Mouse (Mus musculus): ENCODE measurements around the gene Itgb7.

Gene Itgb7

DNA sequence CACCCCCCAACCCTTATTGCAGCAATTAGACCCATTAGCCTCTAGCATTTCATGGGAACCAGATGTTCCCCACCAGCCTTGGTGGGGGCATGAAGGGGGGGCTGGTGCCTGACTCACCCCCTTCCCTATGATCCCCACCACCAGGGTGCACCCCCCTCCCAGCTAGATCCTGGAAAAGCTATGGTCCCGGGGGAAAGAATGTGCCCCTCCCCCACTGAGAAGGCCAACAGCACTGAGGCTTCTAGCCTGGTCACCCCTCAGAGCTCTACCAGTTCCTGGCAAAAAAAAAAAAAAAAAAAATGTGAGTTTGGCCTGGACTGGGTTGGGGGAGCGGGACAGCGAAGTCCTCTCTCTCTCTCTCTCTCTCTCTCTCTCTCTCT lies 17.1 kb upstream of the Itgb7 start:
- no peak for ATAC-seq (ENCODE audit: low TSS enrichment)

DNA sequence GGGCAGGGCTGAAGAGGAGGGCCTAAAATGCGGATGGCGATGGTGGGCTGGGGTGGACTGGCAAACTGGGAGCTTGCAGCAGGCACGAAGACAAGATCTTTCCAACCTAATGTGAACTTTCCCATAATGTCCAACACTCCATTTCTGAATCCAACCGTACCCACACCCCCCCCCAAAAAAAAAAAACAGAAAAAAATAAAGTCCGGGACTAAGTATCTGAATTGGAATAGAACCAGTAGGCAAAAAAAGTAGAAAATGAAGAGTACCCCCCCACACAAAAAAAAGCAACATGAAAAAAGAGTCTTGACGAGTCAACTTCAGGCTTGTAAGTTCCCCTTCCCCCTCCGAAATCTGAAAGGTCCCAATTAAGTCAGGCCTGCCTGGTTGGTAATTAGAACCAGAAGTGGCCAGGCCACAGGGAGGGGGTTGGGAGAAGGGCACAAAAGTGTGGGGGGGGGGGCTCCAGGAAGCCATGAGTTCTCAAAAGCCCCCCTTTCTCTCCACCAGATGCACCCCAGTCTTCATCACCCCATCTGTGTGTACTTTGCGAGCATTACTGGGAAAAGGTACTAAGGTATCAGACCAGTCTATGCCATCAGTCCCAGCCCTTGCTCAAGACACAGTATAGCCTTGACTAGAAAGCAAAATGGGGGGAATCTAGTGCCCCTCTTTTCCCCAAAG lies 16.5 kb upstream of the Itgb7 start:
- ATAC-seq (ENCODE audit: low TSS enrichment) = no peak

DNA sequence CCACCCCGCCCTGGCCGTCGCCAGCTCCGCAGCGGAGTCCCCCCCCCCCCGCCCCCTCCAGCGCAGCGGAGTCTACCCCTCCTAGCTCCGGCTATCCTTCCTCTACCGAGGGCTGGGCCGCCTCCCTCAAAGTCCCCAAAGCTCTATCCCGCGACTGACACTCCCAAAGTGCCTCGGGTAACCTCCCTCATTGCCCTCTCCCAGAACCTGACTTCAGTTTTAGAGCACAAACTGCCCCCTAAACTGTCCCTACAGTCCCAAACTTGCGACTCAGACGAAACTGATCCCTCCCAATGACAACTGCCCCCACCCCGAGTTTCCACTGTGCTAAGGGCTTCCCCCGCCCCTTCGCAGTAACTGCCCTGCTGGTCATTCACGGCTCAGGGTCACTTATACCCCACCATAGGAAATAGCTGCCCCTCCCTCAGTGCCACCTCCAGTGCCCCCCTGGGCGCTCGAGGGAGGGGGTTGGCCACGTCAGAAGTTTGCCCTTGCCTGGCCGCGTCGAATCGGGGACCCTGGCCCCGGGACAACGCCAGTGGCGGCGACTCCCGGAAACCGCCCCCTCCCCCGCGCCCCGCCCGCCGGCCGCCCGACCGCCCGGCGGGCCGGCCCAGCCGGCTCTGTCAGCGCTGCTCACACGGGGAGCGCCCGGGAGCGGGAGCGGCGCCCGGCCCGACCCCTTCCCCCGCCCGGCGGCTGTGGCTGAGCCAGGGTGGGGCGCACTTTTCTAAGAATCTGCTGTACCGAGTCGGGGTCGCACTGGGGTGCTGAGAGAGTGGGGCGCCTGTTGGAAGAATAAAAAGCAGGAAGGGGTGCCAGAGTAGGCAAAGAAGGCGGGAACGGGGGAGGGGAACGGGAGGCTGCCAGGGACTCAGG lies 15.7 kb upstream of the Itgb7 start:
- no peak for ATAC-seq (ENCODE audit: low TSS enrichment)

DNA sequence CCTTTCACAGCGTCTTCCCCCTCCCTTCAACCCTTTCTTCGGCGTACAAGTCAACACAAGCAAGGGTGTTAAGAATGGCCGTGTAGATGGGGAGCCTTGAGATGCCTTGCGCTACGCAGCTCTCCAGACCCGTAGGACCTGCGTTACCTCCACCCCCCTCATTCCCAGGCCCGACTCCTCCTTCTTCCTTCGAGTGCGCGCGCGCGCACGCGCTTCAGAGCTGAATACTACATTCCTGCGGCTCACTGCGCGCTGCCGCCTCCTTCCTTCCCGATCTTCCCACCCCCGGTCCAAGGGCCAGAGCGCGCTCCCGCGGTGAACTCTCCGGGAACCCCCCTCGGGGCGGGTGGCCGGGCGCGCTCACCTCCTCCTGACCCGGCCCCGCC lies 15.1 kb upstream of the Itgb7 start:
- peak; percentile 67 for ATAC-seq (ENCODE audit: low TSS enrichment)

DNA sequence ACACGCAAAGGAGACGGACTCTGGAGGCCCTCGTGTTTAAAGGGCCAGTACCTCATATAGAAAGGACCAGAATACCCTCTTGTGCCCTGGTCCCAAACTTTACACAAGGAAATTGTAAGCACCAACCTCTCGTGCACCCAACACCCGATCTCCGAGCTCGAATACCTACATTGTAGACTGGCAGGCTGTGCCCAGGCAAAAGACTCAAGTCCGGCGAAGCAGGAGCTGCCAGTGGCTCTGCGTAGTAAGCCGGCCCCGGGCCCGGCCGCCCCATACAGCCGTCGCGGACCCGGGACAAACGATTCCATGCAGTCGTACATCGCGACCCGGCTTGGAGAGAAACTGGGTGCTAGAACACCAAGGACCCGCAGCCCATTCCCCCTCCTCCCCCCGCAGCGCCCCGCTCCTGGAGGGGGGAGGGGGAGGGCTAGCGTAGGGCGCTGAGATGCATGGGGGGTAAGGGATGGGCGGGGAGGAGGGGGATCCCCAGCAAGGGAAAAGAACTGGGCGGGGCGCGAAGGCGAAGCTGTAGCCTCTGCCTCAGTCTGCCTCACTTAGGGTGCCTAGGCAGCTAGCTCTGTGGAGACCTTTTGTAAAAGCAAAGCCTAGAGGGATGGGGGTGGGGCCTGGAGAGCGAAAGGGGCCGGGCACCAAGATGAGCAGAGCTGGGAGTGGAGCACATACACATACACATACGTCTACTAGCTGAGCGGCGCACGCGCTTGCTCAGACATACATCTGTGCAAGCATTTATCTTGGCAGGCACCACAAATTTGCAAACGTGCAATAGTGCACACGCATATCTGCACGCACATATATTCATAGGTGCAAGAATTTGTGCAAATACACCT lies 14.4 kb upstream of the Itgb7 start:
- ATAC-seq (ENCODE audit: low TSS enrichment) = peak; percentile 77

DNA sequence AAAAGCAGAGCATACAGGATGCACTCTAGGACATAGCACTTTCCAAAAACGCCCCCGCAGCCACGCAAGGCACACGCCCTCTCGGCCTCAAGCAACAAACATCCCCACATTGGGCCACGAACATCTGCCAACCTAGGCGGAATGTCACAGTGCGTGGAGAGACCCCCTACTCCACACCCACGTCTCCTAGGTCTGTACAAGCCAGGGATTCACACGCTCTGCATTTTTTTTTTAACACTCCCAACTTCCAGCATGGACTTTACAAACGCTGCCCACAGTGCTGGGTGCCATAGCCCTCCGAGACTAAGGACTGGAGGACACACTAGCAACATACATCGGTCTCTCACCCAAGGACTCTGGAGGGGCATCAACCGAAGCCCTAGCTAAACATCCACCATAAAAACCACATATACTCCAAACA lies 13.7 kb upstream of the Itgb7 start:
- ATAC-seq (ENCODE audit: low TSS enrichment) = no peak

DNA sequence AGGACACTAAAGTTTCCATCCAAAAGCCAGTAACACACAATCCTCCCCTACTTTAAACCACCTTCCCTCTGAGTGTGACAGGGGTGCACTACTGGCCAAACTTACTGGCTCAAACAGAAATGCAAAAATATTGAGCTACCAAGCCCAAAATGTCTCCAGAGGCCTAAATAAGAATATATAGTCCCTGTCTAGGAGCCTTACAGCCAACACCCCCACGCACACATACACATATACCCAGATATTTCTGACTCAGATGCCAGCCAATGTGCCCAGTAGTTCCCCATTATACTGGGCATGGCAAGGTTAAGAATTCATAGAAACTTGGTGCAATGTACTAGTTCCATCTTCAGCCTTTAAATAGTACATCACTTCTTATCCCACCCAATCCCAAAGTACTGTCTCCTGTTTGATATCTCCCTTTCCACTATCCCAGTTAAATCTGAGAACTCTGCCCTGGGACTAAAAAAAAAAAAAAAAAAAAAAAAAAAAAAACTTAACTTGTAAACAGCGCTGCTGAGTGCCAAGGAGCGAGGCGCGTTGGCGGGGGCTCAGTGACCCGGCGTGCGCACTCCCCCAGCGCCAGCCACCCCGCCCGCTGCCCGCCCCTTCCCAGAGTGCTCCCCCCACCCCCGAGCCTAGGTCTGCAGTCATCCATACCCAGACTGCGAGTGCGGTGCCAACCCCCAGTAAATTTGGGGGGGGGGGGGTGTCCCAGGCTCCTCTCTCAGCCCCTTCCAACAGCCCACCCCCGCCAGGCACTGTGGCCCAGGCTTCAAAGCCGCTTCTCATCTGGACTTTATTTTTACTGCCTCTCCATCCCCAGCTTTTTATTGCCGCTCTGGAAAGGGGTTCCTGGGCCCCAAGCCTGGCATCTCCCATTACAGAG lies 12.8 kb upstream of the Itgb7 start:
- ATAC-seq (ENCODE audit: low TSS enrichment) = no peak

DNA sequence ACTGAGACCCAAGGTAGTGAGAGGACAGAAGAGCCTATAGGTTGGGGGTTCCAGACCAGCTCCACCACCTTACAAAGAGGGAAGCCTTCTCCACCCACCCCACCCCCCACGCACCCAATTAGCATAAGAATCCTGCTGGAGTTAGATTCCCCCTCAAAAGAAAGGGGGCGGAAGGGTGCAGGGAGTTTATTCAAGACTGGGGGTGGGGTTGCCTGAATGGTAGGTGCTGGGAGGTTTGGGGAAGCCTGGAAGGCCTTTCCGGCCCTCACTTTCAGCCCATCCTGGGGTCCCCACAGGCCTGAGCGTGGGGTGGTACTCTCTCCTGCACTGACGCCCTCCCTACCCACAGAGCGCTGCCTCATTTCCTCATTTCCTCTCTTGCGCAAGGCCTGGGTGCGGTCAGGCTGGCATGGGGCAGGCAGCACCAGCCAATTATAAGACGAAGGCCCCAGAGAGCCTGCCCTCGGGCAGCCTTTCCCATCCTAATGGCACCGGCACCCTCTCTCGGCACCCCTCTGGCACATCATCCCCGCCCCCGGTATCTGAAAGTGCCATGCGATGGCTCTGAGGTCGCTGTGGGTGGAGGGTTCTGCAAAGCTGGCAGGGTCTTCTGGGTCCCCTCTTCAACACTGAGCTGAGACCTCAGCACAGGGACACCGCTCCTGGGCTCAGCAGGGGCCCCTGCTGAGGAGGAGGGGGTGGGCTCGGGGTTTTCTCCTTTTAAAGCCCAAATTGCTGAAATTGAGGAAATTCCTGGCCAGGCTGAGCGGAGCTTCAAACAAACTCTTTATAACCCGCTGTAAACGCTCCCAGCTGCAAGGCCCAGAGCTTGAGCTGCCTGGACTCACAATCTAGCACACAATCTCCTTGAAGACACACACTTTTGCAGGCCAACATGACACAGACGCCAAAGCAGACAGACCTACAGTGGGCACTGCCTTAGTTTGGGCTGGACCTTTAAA lies 11.8 kb upstream of the Itgb7 start:
- ATAC-seq (ENCODE audit: low TSS enrichment) = no peak

DNA sequence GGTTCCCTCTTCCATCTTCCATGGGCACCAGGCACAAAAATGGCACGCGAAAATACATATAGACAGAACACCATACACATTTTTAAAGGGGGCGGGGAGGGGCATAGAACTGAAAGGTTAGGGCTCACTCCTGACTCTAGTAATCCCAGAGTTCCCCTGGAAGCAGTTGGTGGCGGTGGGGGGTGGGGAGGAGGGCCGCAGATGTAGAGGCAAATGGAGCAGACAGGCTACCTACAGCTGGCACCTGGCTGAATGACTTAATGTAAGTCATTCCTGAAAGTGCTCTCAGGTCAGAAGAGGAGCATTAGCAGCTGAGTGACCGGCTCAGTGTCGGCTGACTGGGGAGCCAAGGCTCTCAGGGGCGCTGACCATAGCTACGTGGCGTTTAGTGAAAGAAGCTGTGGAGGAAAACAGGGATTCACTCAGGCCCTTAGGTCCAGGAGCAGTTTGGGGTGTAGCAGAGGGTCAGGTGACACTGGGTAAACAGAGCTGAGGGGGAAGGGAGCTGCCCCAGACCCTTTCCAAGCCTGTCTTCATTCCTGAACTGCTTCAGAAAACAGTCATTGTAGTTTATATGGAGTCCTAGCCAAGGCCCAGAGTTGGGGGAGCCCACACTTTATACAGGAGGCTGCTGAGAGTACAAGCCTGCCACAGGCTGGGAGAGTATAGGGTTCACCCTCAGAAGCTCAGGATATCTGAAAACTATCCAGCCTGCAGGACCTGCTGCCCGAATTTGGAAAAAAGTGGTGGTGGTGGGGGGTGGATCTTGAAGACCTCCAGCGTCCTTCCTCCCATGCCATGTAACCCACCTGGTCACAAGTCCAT lies 10.9 kb upstream of the Itgb7 start:
- no peak for ATAC-seq (ENCODE audit: low TSS enrichment)

DNA sequence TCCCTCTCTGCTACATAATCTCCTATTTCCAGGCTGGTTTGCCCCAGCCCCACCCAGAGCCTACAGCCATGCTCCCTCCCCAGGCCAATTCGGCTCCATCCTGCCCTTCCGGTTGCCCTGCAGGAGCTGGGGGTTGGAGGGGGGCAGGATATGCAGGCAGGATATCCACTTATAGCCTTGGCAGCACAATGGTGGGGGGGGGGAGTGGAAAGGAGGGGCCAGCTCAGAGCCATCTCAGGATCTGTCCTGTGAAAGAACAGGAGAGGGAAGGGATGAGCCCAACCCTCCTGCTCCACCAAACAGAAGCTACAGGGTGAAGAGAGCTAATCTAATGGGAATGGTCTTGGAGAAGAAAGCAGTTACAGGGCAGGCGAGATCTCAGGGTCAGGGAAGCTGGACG lies 8.9 kb upstream of the Itgb7 start:
- ATAC-seq (ENCODE audit: low TSS enrichment) = no peak

DNA sequence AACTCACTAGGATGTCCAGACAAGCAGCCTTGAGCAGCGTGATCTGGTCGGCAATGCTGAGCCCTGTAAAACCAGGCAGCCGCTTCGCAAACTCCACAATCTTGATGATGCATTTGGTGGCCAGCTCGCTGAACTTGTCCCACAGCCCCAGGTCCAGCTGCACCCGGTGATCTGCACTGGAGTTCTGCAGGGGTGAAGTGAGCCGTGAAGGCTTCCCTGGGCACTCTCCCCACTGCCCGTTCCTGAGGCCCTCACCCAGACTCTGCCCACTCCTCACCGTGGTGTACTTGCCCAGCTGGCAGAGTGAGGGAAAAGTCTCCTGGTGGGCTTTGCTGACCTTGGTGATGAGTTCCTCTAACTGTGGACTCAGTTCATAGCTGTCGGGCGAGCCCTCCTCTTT lies 8.1 kb upstream of the Itgb7 start:
- no peak for ATAC-seq (ENCODE audit: low TSS enrichment)

DNA sequence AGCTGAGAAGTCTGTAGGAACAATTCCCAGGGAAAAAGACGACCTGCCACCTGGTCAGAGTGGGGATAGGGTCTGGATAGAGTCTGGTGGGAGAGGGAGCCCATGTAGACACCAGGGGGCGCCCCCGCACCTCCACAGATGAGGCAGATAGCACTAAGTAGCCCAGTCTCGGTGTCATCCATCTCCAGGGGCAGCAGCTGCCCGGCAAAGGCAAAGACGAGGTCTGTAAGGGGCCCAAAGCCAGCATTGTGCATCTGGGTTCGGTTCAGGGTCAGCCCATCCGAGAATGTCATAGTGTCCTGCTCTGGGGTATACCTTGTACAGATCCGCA lies 7.5 kb upstream of the Itgb7 start:
- peak; percentile 72 for ATAC-seq (ENCODE audit: low TSS enrichment)

DNA sequence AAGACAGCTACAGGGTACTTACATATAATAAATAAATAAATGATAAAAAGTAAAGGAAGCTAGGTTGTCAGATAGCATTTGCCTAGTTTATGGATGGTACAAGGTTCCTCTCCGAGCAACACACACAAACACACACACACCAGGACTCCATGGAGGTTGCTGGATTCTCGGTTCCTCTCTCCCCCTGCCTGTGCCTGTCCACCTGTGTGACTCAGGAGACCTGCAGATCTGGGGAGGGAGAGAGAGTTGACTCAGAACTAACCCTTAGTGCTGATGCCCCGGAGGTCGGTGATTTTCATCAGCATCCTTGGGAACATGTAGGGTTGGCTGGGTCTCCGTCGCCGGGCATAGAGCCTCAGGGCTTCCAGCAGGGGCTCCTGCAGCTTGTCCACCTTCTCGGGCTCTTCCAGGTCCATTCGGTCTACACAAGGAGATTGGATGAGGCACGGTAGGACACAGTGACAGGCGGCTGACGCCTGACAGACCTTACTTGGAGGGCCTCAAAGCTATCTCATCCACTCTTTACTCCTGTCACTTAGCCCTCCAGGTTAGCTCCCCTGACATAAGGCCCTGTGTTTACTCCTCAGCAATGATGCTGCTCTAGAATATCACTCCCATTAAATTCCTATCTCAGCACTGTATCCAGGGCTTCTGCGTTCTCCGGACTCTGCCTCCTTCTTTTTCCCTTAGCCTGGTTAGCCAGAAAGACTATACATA lies 7.0 kb upstream of the Itgb7 start:
- no peak for ATAC-seq (ENCODE audit: low TSS enrichment)

DNA sequence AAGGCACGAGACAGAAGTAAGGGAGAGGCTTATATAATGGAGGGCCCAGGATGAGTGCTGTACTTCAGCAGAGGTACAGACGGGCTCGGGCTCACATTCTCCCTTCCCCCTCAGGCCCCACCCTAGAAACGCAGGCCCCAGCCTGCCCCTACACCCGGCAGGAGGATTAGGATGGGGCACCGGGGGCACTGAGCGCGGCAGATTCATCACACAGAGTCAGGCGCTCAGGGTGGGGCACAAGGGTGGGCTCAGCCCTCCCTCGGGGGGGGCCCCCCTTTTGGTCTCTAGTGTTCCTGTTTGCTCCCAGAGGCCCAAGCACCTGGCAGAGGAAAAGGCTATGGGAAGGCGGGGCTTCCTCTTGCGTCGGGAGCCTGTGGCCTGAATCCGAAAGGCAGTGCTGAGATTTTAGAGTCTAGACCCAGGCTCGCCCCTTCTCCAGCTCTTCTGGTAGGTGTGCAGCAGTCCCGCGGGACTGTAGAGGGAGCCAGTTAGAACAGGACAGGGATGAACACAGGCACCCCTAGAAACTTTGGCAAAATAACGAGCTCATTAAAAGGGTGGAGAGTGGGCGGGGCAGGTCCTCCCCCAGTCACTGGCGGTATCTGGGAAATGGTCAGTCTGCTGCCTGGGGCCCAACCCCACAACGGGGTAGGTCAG lies 3.8 kb upstream of the Itgb7 start:
- no peak for ATAC-seq (ENCODE audit: low TSS enrichment)

DNA sequence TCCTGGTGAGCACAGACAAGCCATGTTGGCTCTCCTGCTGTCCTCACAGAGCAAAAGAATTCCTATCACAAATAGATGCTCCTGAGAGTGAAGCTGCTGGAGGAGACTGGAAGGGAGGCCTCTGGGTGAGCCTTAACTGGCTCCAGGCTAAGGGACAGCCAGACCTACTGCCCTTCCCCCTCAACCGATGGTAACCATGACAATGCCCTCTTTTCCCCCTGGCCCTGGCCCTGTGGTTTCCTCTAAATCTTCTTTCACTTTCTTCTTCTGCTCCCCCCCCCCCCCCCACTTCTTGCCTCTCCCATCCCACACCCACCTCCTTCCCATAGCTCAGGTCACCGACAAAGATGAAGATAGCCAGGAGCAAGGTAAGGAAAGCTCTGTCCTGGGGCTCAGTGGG lies 2.2 kb upstream of the Itgb7 start:
- ATAC-seq (ENCODE audit: low TSS enrichment) = no peak

DNA sequence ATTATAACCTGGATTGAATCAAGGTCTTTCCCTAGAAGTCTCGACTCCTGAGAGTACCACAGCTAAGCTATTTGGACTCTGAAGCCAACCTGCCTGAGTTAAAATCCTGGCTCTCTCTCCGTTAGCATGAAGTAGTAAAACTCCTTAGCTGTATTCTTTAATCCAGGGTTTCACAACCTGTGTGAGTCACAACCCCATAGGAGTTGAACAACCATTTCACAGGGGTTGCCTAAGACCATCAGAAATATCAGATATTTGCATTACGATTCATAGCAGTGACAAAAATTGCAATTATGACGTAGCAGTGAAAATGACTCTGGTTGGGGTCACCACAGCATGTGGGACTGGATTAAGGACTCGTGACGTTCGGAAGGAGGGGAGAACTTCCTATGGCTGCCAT lies 1.0 kb upstream of the Itgb7 start:
- no peak for ATAC-seq (ENCODE audit: low TSS enrichment)

DNA sequence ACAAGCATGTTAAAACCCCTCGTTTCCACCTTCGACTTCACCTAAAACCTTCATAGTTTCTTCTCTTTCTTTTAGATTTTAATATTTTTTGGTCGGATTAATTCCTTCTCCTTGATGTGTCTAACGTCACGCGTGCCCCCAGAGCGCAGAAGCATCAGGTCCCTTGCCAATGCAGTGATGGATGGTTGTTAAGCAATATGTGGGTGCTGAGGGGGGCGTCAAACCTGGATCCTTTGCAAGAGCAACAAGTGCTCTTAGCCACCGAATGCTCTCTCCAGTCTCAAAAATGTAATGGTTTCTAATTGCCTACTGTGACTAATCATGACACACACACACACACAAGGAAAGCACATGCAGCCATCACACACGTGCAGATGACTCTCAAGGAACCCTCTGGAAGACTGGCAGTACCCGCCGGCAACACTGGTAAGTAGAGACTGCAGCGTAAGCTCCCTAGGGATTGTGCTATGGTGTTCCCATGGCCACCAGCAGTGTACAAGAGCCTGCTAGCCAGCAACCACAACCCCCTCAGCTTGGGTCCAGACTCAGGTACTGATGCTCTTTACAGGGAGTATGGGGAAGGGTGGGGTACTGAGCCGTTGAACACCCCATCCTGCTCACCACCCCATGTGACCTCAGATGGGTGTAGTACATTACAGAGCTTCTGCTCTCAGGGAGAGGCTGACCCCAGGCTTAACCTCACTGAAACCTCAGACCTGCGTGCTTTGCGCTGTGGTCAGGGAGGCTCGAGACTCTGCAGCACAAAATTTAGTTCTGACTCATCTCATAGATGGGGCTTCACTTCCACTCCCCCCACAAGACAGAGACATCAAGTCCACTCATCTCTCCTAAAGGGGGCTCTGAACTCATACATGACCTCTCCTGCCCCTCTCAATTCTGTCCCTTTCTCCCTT lies 1.1 kb downstream of the Itgb7 start:
- no peak for ATAC-seq (ENCODE audit: low TSS enrichment)

Data from frontal cortex, adult (tissue).